Comparison of ENCODE assay signal across 8 mouse cellular contexts in the genomic region with DNA sequence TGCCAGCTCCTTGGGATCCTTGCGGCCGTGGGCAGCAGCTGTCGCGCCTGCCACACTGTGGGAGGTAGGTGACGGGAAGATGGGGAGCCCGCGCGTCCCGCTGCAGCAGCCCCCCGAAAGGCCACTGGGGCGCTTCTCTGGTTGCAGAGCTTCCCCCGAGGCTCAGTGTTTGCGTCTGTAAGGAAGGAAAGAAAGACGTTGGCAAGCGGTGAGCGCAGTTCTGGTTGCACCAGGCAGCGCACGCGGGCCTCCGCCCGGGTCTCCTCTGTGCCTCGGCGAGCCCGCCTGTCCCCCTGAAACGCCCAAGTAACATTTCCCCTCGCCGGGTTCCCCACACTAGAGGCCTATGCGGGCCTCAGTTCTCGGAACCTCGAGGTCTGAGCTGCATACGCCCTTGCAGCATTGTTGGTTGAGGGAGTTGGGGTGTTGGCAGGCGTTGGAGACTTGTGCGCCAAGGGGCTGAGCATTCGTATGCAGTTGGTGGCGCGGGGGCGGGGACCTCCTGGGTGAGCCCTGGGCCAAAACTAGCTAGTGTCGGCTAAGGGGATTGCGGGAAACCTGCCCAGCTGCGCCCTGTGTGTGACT. TPM values are rescaled to one million over a fixed set of nuclear protein-coding genes. Genes with fewer than 3 reads are reported as not detected.
A peak's percentile ranks its signal among the peaks of the same experiment; 100 is the strongest.
DNase-seq lines count a peak whose midpoint lies in the region; ATAC-seq lines count a peak whose summit lies in the region.

No protein-coding gene starts in this region.

- WGBS in forebrain, embryonic 14.5 days: under 1% methylated on average over 40 of the region's 40 CpGs

- DNase-seq in ES-CJ7 (ENCODE audit: low read depth, low spot score): peak; percentile 76
- peak; percentile 81 for DNase-seq in cerebellum, adult 11 months
- DNase-seq in forebrain, embryonic 14.5 days (ENCODE audit: low spot score): peak; percentile 92
- DNase-seq in heart, postnatal 14 days: peak; percentile 88
- DNase-seq in layer of hippocampus, adult 18-20 months (ENCODE audit: low spot score in 2 of 2): peak; percentile 85 to 94
- peak; percentile 81 to 82 for DNase-seq in lung, adult 18-20 months
- peak; percentile 72 to 75 for DNase-seq in thymus, adult 18-20 months

- peak overlapping the region; percentile 91 for H3K9ac ChIP-seq in forebrain, embryonic 14.5 days (ENCODE audit: low read length)

- H3K27me3 ChIP-seq in forebrain, embryonic 14.5 days (replicated peaks; ENCODE audit: control insufficient read depth, insufficient read depth, low read length): 0 out of 2 replicates have a peak, but pooled peaks cover 3% of the 10 kb centered on the region

- no peaks in the 10 kb centered on the region; the same call in 1 of the 2 replicates for H3K36me3 ChIP-seq in forebrain, embryonic 14.5 days (ENCODE audit: control insufficient read depth, insufficient read depth, low read length)

- peak overlapping the region; percentile 98 for H3K27ac ChIP-seq in forebrain, embryonic 14.5 days (ENCODE audit: low read depth, low read length)

- H3K4me1 ChIP-seq in forebrain, embryonic 14.5 days (ENCODE audit: control insufficient read depth, insufficient read depth, low read length): peaks cover 16% of the 10 kb centered on the region; the same call in 1 of the 2 replicates

- intact Hi-C loops in heart, postnatal 14 days (cut with DNase I): loop anchor here (2.0 to 5.0 kb wide), 3 partner anchors 39 to 189 kb away; partner anchors contain the start of genes Mettl9 and Polr3e

- H3K4me3 ChIP-seq in forebrain, embryonic 14.5 days (ENCODE audit: low read depth, low read length): peak overlapping the region; percentile 65

- H3K4me2 ChIP-seq in forebrain, embryonic 14.5 days (ENCODE audit: low read length): peak overlapping the region; percentile 74

- H3K9me3 ChIP-seq in forebrain, embryonic 14.5 days (replicated peaks; ENCODE audit: control insufficient read depth, low read length): no peaks in the 10 kb centered on the region

- ATAC-seq in forebrain, embryonic 14.5 days: peak; percentile 88
- ATAC-seq in neutrophil, adult 5-6 weeks (ENCODE audit: extremely low read depth, insufficient number of reproducible peaks, low FRiP score, poor library complexity, severe bottlenecking): peak; percentile 45

RNA-seq across cellular contexts. Expression of gene Eef2k, which starts 0.5 kb away (rescaled TPM):
- 9.1 and 11.3 TPM in 2 replicates for polyA plus RNA-seq in forebrain, embryonic 14.5 days (2014; fragmentation: Nextera tagmentation; extraction: Ambion mirVana)
- 10 to 100 TPM; 30.0 to 34.2 TPM for total RNA-seq in heart, postnatal 14 days (2021)
- total RNA-seq in layer of hippocampus, adult 18-20 months (2021): 10 to 100 TPM; 25.2 to 29.2 TPM
- 51.9 and 56.9 TPM in 2 replicates for total RNA-seq in neutrophil, adult 5-6 weeks (2017)

RNA-seq across cellular contexts. Expression of gene Gm5737, which starts 31.0 kb away (rescaled TPM):
- not detected in 2 replicates for polyA plus RNA-seq in forebrain, embryonic 14.5 days (2014; fragmentation: Nextera tagmentation; extraction: Ambion mirVana)
- under 1 TPM in 1 of 2 experiments, not detected in 1; 0.22 TPM for total RNA-seq in heart, postnatal 14 days (2021)
- total RNA-seq in layer of hippocampus, adult 18-20 months (2021): under 1 TPM in 1 of 2 experiments, not detected in 1; 0.32 TPM
- not detected in 2 replicates for total RNA-seq in neutrophil, adult 5-6 weeks (2017)

Comparison
In these comparisons a context has a peak if more than half of its experiments do, and no peak if none do; other contexts are left out.
1. Peak in every context shown above with its lines: DNase-seq, ATAC-seq, H3K4me3 ChIP-seq and H3K27ac ChIP-seq.